Mouse (Mus musculus): ENCODE results near the gene Sh2b3.

- no peak for TF ChIP-seq CTCF (IDR thresholded peaks at IDR 0.05; ENCODE audit: borderline replicate concordance, extremely low read depth, insufficient read depth, insufficient read length)
- TF ChIP-seq POLR2A (IDR thresholded peaks at IDR 0.05; ENCODE audit: borderline replicate concordance, extremely low read depth, insufficient read depth, insufficient read length, poor library complexity, severe bottlenecking): no peak
Measured at GRCm38 (mm10) chr5:121833159-121833558, 4.3 kb downstream of the Sh2b3 start.

Measured in brain, embryonic 14.5 days (tissue).